Mouse (Mus musculus): Measurements from ENCODE around the gene Neurl3. TPM values are rescaled to one million over a fixed set of nuclear protein-coding genes. Genes with fewer than 3 reads are reported as not detected.

Gene Neurl3
- total and polyA plus RNA-seq, 3 experiments, result 0.92 to 3.3 TPM; not detected in 1

- Histone ChIP-seq H3K27ac (ENCODE audit: control insufficient read depth, low read depth, low read length) (no peak overlapping the region), H3K4me1 (ENCODE audit: control insufficient read depth in 1 of 2, insufficient read depth in 2 of 2, low read length in 2 of 2) (no peaks in the 10 kb centered on the region), H3K4me3 (ENCODE audit: control insufficient read depth in 1 of 2, insufficient read depth in 1 of 2, low read depth in 2 of 2, low read length in 2 of 2) (no peak overlapping the region), H3K36me3 (ENCODE audit: control insufficient read depth in 1 of 2, insufficient read depth in 2 of 2, low read length in 2 of 2) (no peaks in the 10 kb centered on the region), H3K9ac (ENCODE audit: control insufficient read depth, low read depth, low read length, poor library complexity, severe bottlenecking) (no peak overlapping the region), H3K9me3 (replicated peaks; ENCODE audit: insufficient read depth, low read length) (no peaks in the 10 kb centered on the region), H3K79me2 (ENCODE audit: control insufficient read depth, insufficient read depth, low read length, poor library complexity) (no peaks in the 10 kb centered on the region), H3K27me3 (ENCODE audit: control insufficient read depth in 1 of 2, insufficient read depth in 2 of 2, low read length in 2 of 2) (peaks cover 1 to 3% of the 10 kb centered on the region in 2 experiments; a peak in 2 of 4 replicates)
- TF ChIP-seq NRF1 (IDR thresholded peaks at IDR 0.05; ENCODE audit: insufficient read depth, low read depth, low read length, poor library complexity, severe bottlenecking) (no peak), RCOR1 (IDR thresholded peaks at IDR 0.05; ENCODE audit: low read depth, low read length) (no peak), HCFC1 (IDR thresholded peaks at IDR 0.05; ENCODE audit: low read depth, low read length) (no peak), MYC (IDR thresholded peaks at IDR 0.05; ENCODE audit: low read depth, low read length) (no peak), MYB (IDR thresholded peaks at IDR 0.05; ENCODE audit: low read depth, low read length) (no peak), MAZ (IDR thresholded peaks at IDR 0.05; ENCODE audit: low read depth, low read length) (no peak), CTCF (IDR thresholded peaks at IDR 0.05 in 2 of 3, conservative IDR thresholded peaks at IDR 0.05 in 1 of 3; ENCODE audit: control insufficient read depth in 1 of 3, insufficient read depth in 1 of 3, low read depth in 2 of 3, low read length in 3 of 3, poor library complexity in 1 of 3, severe bottlenecking in 1 of 3) (no peak)
- no peak for DNase-seq (ENCODE audit: low read depth, low spot score)
These were observed 25.2 kb upstream of the Neurl3 start for GRCm38 (mm10) chr1:36299676-36300075.

- Histone ChIP-seq H3K4me1 (ENCODE audit: control insufficient read depth in 1 of 2, insufficient read depth in 2 of 2, low read length in 2 of 2) (no peaks in the 10 kb centered on the region), H3K4me3 (ENCODE audit: control insufficient read depth in 1 of 2, insufficient read depth in 1 of 2, low read depth in 2 of 2, low read length in 2 of 2) (no peak overlapping the region), H3K79me2 (ENCODE audit: control insufficient read depth, insufficient read depth, low read length, poor library complexity) (no peaks in the 10 kb centered on the region), H3K9ac (ENCODE audit: control insufficient read depth, low read depth, low read length, poor library complexity, severe bottlenecking) (no peak overlapping the region), H3K36me3 (ENCODE audit: control insufficient read depth in 1 of 2, insufficient read depth in 2 of 2, low read length in 2 of 2) (no peaks in the 10 kb centered on the region), H3K9me3 (replicated peaks; ENCODE audit: insufficient read depth, low read length) (no peaks in the 10 kb centered on the region), H3K27ac (ENCODE audit: control insufficient read depth, low read depth, low read length) (no peak overlapping the region), H3K27me3 (ENCODE audit: control insufficient read depth in 1 of 2, insufficient read depth in 2 of 2, low read length in 2 of 2) (peaks cover 1 to 3% of the 10 kb centered on the region in 2 experiments; a peak in 2 of 4 replicates)
- no peak for DNase-seq (ENCODE audit: low read depth, low spot score)
- TF ChIP-seq ZKSCAN1 (IDR thresholded peaks at IDR 0.05; ENCODE audit: low read depth, low read length) (no peak), RCOR1 (IDR thresholded peaks at IDR 0.05; ENCODE audit: low read depth, low read length) (no peak)
These were observed 24.6 kb upstream of the Neurl3 start for GRCm38 (mm10) chr1:36299126-36299525.

DNA sequence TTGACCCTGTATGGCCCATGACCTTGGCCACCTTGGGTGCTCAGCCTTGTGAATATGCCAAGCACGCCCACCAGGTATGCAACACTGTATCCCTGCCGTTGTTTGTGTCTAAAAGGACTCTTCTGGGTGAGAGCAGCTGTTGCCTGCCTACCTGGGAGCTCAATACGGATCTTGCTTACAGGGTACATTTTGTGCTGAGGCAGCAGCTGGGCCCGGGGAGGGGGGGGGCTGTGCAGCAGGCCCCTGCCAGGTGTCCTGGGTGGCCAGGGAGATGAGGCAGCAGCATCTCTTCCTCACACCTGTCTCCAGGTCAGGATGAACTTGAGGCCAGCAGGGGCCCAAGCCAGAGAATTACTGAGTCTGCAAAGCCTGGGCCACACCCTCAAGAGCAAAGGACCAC lies 23.6 kb upstream of the Neurl3 start:
- Histone ChIP-seq H3K36me3 (ENCODE audit: control insufficient read depth in 1 of 2, insufficient read depth in 2 of 2, low read length in 2 of 2) (no peaks in the 10 kb centered on the region), H3K4me1 (ENCODE audit: control insufficient read depth in 1 of 2, insufficient read depth in 2 of 2, low read length in 2 of 2) (no peaks in the 10 kb centered on the region), H3K79me2 (ENCODE audit: control insufficient read depth, insufficient read depth, low read length, poor library complexity) (no peaks in the 10 kb centered on the region), H3K9me3 (replicated peaks; ENCODE audit: insufficient read depth, low read length) (no peaks in the 10 kb centered on the region), H3K4me3 (ENCODE audit: control insufficient read depth in 1 of 2, insufficient read depth in 1 of 2, low read depth in 2 of 2, low read length in 2 of 2) (no peak overlapping the region), H3K27ac (ENCODE audit: control insufficient read depth, low read depth, low read length) (no peak overlapping the region), H3K9ac (ENCODE audit: control insufficient read depth, low read depth, low read length, poor library complexity, severe bottlenecking) (no peak overlapping the region), H3K27me3 (ENCODE audit: control insufficient read depth in 1 of 2, insufficient read depth in 2 of 2, low read length in 2 of 2) (peaks cover 1 to 3% of the 10 kb centered on the region in 2 experiments; a peak in 2 of 4 replicates)
- no peak for DNase-seq (ENCODE audit: low read depth, low spot score)
- TF ChIP-seq POLR2AphosphoS2 (IDR thresholded peaks at IDR 0.05; ENCODE audit: low read length), result no peak

All from MEL (cell line).